Mouse (Mus musculus): ENCODE measurements around the gene Iffo1. TPM values are rescaled to one million over a fixed set of nuclear protein-coding genes. Genes with fewer than 3 reads are reported as not detected.
"Not testable (repeated sequence)": the region's sequence is repeated elsewhere in the genome, so short reads cannot be mapped to it uniquely, and the experiment has no call there.

Gene Iffo1
- polyA plus RNA-seq, 1 experiment: 39.0 TPM

GRCm38 (mm10) chr6:125159773-125160557 lies 14.9 kb downstream of the Iffo1 start:
- TF ChIP-seq POLR2A (IDR thresholded peaks at IDR 0.05; ENCODE audit: borderline replicate concordance, control insufficient read depth, low read depth, low read length): no peak
- no peak for TF ChIP-seq CTCF (IDR thresholded peaks at IDR 0.05; ENCODE audit: control insufficient read depth, insufficient read depth, low read length)
- Histone ChIP-seq H3K27ac (ENCODE audit: control insufficient read depth, insufficient read depth, low read depth, low read length, poor library complexity) (peak overlapping the region; percentile 30), H3K4me3 (replicated peaks; ENCODE audit: control insufficient read depth, low read depth, low read length) (no peak overlapping the region), H3K4me1 (ENCODE audit: control insufficient read depth, insufficient read depth, low read length) (peaks cover 3% of the 10 kb centered on the region)
- WGBS: 78% methylated on average over 7 of the region's 7 CpGs

GRCm38 (mm10) chr6:125160558-125160853 lies 15.5 kb downstream of the Iffo1 start:
- 58% methylated on average over 10 of the region's 10 CpGs for WGBS
- Histone ChIP-seq H3K27ac (ENCODE audit: control insufficient read depth, insufficient read depth, low read depth, low read length, poor library complexity) (peak overlapping the region; percentile 30), H3K4me3 (replicated peaks; ENCODE audit: control insufficient read depth, low read depth, low read length) (no peak overlapping the region), H3K4me1 (ENCODE audit: control insufficient read depth, insufficient read depth, low read length) (peaks cover 3% of the 10 kb centered on the region)
- TF ChIP-seq POLR2A (IDR thresholded peaks at IDR 0.05; ENCODE audit: borderline replicate concordance, control insufficient read depth, low read depth, low read length) (no peak), CTCF (IDR thresholded peaks at IDR 0.05; ENCODE audit: control insufficient read depth, insufficient read depth, low read length) (no peak)

- WGBS: 58% methylated on average over 22 of the region's 22 CpGs
- H3K4me1 ChIP-seq (ENCODE audit: control insufficient read depth, insufficient read depth, low read length): peaks cover 3% of the 10 kb centered on the region
- peak overlapping the region; percentile 22; the same call in 1 of the 2 replicates for H3K27ac ChIP-seq (ENCODE audit: control insufficient read depth, insufficient read depth, low read depth, low read length, poor library complexity)
- no peak for TF ChIP-seq POLR2A (IDR thresholded peaks at IDR 0.05; ENCODE audit: borderline replicate concordance, control insufficient read depth, low read depth, low read length)
- TF ChIP-seq CTCF (IDR thresholded peaks at IDR 0.05; ENCODE audit: control insufficient read depth, insufficient read depth, low read length): no peak
- H3K4me3 ChIP-seq (replicated peaks; ENCODE audit: control insufficient read depth, low read depth, low read length): no peak overlapping the region
Measured at GRCm38 (mm10) chr6:125160854-125161760, 16.1 kb downstream of the Iffo1 start.

GRCm38 (mm10) chr6:125161971-125162370 lies 16.9 kb downstream of the Iffo1 start:
- WGBS: 8% methylated on average over 4 of the region's 5 CpGs
- H3K4me1 ChIP-seq (ENCODE audit: control insufficient read depth, insufficient read depth, low read length); H3K4me3 ChIP-seq (replicated peaks; ENCODE audit: control insufficient read depth, low read depth, low read length); H3K27ac ChIP-seq (ENCODE audit: control insufficient read depth, insufficient read depth, low read depth, low read length, poor library complexity): not testable (repeated sequence)

GRCm38 (mm10) chr6:125162615-125163305 lies 17.7 kb downstream of the Iffo1 start:
- H3K27ac ChIP-seq (ENCODE audit: control insufficient read depth, insufficient read depth, low read depth, low read length, poor library complexity); H3K4me1 ChIP-seq (ENCODE audit: control insufficient read depth, insufficient read depth, low read length); H3K4me3 ChIP-seq (replicated peaks; ENCODE audit: control insufficient read depth, low read depth, low read length): not testable (repeated sequence)
- 66% methylated on average over 13 of the region's 16 CpGs for WGBS

GRCm38 (mm10) chr6:125163801-125164657 lies 19.0 kb downstream of the Iffo1 start:
- peak overlapping the region; percentile 96 for H3K4me3 ChIP-seq (replicated peaks; ENCODE audit: control insufficient read depth, low read depth, low read length)
- peaks cover 5% of the 10 kb centered on the region for H3K4me1 ChIP-seq (ENCODE audit: control insufficient read depth, insufficient read depth, low read length)
- peak overlapping the region; percentile 92 for H3K27ac ChIP-seq (ENCODE audit: control insufficient read depth, insufficient read depth, low read depth, low read length, poor library complexity)
- WGBS: 10% methylated on average over 20 of the region's 20 CpGs
- TF ChIP-seq CTCF (IDR thresholded peaks at IDR 0.05; ENCODE audit: control insufficient read depth, insufficient read depth, low read length) (no peak), POLR2A (IDR thresholded peaks at IDR 0.05; ENCODE audit: borderline replicate concordance, control insufficient read depth, low read depth, low read length) (no peak)

GRCm38 (mm10) chr6:125164672-125165327 lies 19.8 kb downstream of the Iffo1 start:
- H3K4me3 ChIP-seq (replicated peaks; ENCODE audit: control insufficient read depth, low read depth, low read length): peak overlapping the region; percentile 96
- TF ChIP-seq POLR2A (IDR thresholded peaks at IDR 0.05; ENCODE audit: borderline replicate concordance, control insufficient read depth, low read depth, low read length) (peak; percentile 20; the same call in 1 of the 2 replicates), CTCF (IDR thresholded peaks at IDR 0.05; ENCODE audit: control insufficient read depth, insufficient read depth, low read length) (no peak)
- peaks cover 5% of the 10 kb centered on the region for H3K4me1 ChIP-seq (ENCODE audit: control insufficient read depth, insufficient read depth, low read length)
- 0% methylated on average over 39 of the region's 39 CpGs for WGBS
- peak overlapping the region; percentile 92 for H3K27ac ChIP-seq (ENCODE audit: control insufficient read depth, insufficient read depth, low read depth, low read length, poor library complexity)

Data from bone marrow, adult 2 months (tissue).